Mouse (Mus musculus) cerebellum, adult 2 months (tissue): Measurements from ENCODE around the gene Dpp6.

Experiments
- CTCF ChIP-seq: fragments of 200-500 bp; IDR thresholded peaks from 2 replicates; pipeline ENCODE4 v1.5.1; 2011; ENCODE audit warnings: low read depth, mild to moderate bottlenecking, control low read depth, low read length, moderate library complexity, borderline replicate concordance; ENCODE audit not compliant: insufficient read depth
- POLR2A ChIP-seq: fragments of 200-500 bp; IDR thresholded peaks from 2 replicates; pipeline ENCODE4 v1.6.1; 2011; ENCODE audit warnings: low read length, control low read depth, borderline replicate concordance; ENCODE audit not compliant: insufficient read depth

- no peak for TF ChIP-seq CTCF
- peak; percentile 56; the same call in 1 of the 2 replicates for TF ChIP-seq POLR2A
Observed at GRCm38 (mm10) chr5:27261746-27262727, 445.0 kb downstream of the Dpp6 start.
